In the genomic region with DNA sequence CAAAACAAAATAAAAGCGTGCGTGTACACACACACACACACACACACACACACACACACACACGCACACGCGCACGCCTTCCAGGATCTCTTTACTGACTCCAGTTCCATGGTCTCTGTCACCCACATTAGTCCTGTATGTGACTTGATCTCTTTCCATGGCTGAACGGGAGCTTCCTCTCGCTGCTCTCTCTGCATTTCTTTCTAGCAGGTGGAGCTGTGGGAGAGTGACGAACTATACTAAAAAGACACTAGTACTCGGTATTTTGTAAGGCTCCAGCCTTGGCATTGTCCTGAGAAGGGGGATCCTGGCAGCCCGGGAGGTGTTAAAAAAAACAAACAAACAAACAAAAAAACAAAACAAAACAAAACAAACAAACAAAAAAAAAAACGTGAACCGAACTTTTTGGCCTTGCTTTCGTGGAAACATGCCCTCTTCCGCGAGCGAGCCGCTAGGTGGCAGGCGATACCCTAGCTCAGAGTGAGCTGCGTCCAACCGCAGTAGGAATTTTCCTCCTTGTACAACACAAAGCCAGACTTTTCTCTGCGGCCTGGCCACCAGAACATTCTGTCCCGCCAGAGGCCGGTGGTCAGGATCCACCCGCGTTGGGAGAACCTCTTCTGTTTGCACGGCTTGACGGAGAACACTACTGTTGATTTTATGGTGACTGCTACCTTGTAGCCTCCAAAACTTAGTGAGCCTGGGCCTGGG, we compare ENCODE assay signal across 8 mouse cellular contexts. TPM values are rescaled to one million over a fixed set of nuclear protein-coding genes. Genes with fewer than 3 reads are reported as not detected.
DNase-seq lines count a peak whose midpoint lies in the region; ATAC-seq and TF ChIP-seq lines count a peak whose summit lies in the region.

No protein-coding gene starts in this region.

- H3K9ac ChIP-seq in CH12.LX (ENCODE audit: insufficient read depth, low read depth) = no peak overlapping the region; the same call in 1 of the 2 replicates
- H3K9ac ChIP-seq in forebrain, embryonic 15.5 days (replicated peaks) = no peak overlapping the region
- H3K9ac ChIP-seq in neural tube, embryonic 14.5 days (replicated peaks; ENCODE audit: low read depth, low read length) = no peak overlapping the region

- peaks cover 13% of the 10 kb centered on the region for H3K27me3 ChIP-seq in CH12.LX (replicated peaks)
- H3K27me3 ChIP-seq in forebrain, embryonic 15.5 days = no peaks in the 10 kb centered on the region
- no peaks in the 10 kb centered on the region for H3K27me3 ChIP-seq in neural tube, embryonic 14.5 days (ENCODE audit: control insufficient read depth, insufficient read depth, low read length)

- H3K4me3 ChIP-seq in CH12.LX (replicated peaks in 1 of 3; ENCODE audit: low read depth in 2 of 3, low read length in 2 of 3, poor library complexity in 1 of 3) = peak overlapping the region in 1 of 3 experiments; percentile 33
- H3K4me3 ChIP-seq in forebrain, embryonic 15.5 days = no peak overlapping the region
- no peak overlapping the region for H3K4me3 ChIP-seq in neural tube, embryonic 14.5 days (ENCODE audit: low read depth, low read length)

- peak overlapping the region; percentile 79 for H3K4me2 ChIP-seq in CH12.LX (ENCODE audit: insufficient read depth, low read depth, poor library complexity, severe bottlenecking)
- no peak overlapping the region for H3K4me2 ChIP-seq in forebrain, embryonic 15.5 days (replicated peaks)
- no peak overlapping the region for H3K4me2 ChIP-seq in neural tube, embryonic 14.5 days (ENCODE audit: low read depth, low read length)

- peaks cover 2 to 7% of the 10 kb centered on the region in 2 experiments; a peak in 2 of 4 replicates for H3K4me1 ChIP-seq in CH12.LX (ENCODE audit: control insufficient read depth in 1 of 2, insufficient read depth in 2 of 2)
- H3K4me1 ChIP-seq in forebrain, embryonic 15.5 days = peaks cover 10% of the 10 kb centered on the region
- no peaks in the 10 kb centered on the region for H3K4me1 ChIP-seq in neural tube, embryonic 14.5 days (ENCODE audit: control insufficient read depth, insufficient read depth, low read length)

- dilution Hi-C loops in CH12.LX (cut with MboI; ENCODE audit: extremely low pct_ligation_motif_present, extremely low pct_unique_long_range_greater_than_20kb, low sequenced_read_pairs) = no loop called here

- TF ChIP-seq RAD21 in CH12.LX (IDR thresholded peaks at IDR 0.05; ENCODE audit: low read depth, low read length) = peak; percentile 78

- no peak for TF ChIP-seq EP300 in CH12.LX (IDR thresholded peaks at IDR 0.05; ENCODE audit: low read length)

- H3K27ac ChIP-seq in CH12.LX (ENCODE audit: insufficient read depth, low read depth) = no peak overlapping the region
- H3K27ac ChIP-seq in forebrain, embryonic 15.5 days (replicated peaks) = no peak overlapping the region
- H3K27ac ChIP-seq in neural tube, embryonic 14.5 days (ENCODE audit: low read depth, low read length) = no peak overlapping the region

- intact Hi-C loops in heart, postnatal 25 days (cut with DNase I) = loop anchor here (2.0 kb wide), 1 partner anchor 371 kb away; a partner anchor contains a TSS

- no peaks in the 10 kb centered on the region for H3K79me2 ChIP-seq in CH12.LX (replicated peaks; ENCODE audit: control insufficient read depth, extremely low read depth, insufficient read depth, poor library complexity, severe bottlenecking)

- ATAC-seq in forebrain, embryonic 15.5 days (replicated peaks) = peak; percentile 74
- peak; percentile 76; the same call in 1 of the 2 replicates for ATAC-seq in neural tube, embryonic 14.5 days (ENCODE audit: low read depth)

- peak; percentile 64 for DNase-seq in CH12.LX (ENCODE audit: extremely low read depth)
- DNase-seq in cerebellum, adult 11-12 months = peak; percentile 79
- peak; percentile 76 for DNase-seq in heart, postnatal 25 days (ENCODE audit: low spot score)
- DNase-seq in layer of hippocampus, adult 11-12 months (ENCODE audit: low spot score) = peak; percentile 83
- peak; percentile 84 to 90 for DNase-seq in lung, adult 18-20 months
- DNase-seq in testis, postnatal 10 days (ENCODE audit: low spot score) = peak; percentile 92

- H3K9me3 ChIP-seq in CH12.LX (replicated peaks; ENCODE audit: low read length) = no peaks in the 10 kb centered on the region
- no peaks in the 10 kb centered on the region for H3K9me3 ChIP-seq in forebrain, embryonic 15.5 days
- no peaks in the 10 kb centered on the region for H3K9me3 ChIP-seq in neural tube, embryonic 14.5 days (ENCODE audit: control insufficient read depth, low read length)

- in situ Hi-C loops in CH12.LX (cut with MboI; ENCODE audit: low pct_ligation_motif_present, low pct_unique_long_range_greater_than_20kb, low sequenced_read_pairs) = no loop called here

- H3K36me3 ChIP-seq in CH12.LX (replicated peaks in 1 of 2; ENCODE audit: control insufficient read depth in 1 of 2, insufficient read depth in 1 of 2, low read length in 1 of 2) = no peaks in the 10 kb centered on the region
- H3K36me3 ChIP-seq in forebrain, embryonic 15.5 days = no peaks in the 10 kb centered on the region
- H3K36me3 ChIP-seq in neural tube, embryonic 14.5 days (ENCODE audit: control insufficient read depth, insufficient read depth, low read length) = no peaks in the 10 kb centered on the region

- TF ChIP-seq POLR2A in CH12.LX (IDR thresholded peaks at IDR 0.05; ENCODE audit: low read depth, low read length) = no peak

- TF ChIP-seq CTCF in CH12.LX (conservative IDR thresholded peaks at IDR 0.05 in 1 of 2, IDR thresholded peaks at IDR 0.05 in 1 of 2; ENCODE audit: low read depth in 2 of 2, low read length in 2 of 2) = peak; percentile 30 to 79; a peak in 3 of 4 replicates

- 23% methylated on average over 28 of the region's 28 CpGs for WGBS in forebrain, embryonic 15.5 days
- 27% methylated on average over 28 of the region's 28 CpGs for WGBS in neural tube, embryonic 14.5 days

TF ChIP-seq in CH12.LX, 34 proteins besides CTCF, POLR2A, EP300 and RAD21:
- no peak for TF ChIP-seq JUND (conservative IDR thresholded peaks at IDR 0.05; ENCODE audit: low read depth, low read length)
- no peak for TF ChIP-seq MAX (IDR thresholded peaks at IDR 0.05; ENCODE audit: low read length)
- no peak for TF ChIP-seq TCF12 (IDR thresholded peaks at IDR 0.05; ENCODE audit: low read depth, low read length)
- TF ChIP-seq TBP (conservative IDR thresholded peaks at IDR 0.05; ENCODE audit: low read depth, low read length) = no peak
- no peak for TF ChIP-seq IRF4 (IDR thresholded peaks at IDR 0.05; ENCODE audit: low read depth, low read length)
- TF ChIP-seq ZMIZ1 (IDR thresholded peaks at IDR 0.05; ENCODE audit: low read depth, low read length) = no peak
- TF ChIP-seq ELF1 (IDR thresholded peaks at IDR 0.05; ENCODE audit: low read depth, low read length) = peak; percentile 39; the same call in 1 of the 2 replicates
- TF ChIP-seq MXI1 (IDR thresholded peaks at IDR 0.05; ENCODE audit: low read depth, low read length) = peak; percentile 4; the same call in 1 of the 2 replicates
- no peak for TF ChIP-seq MAZ (IDR thresholded peaks at IDR 0.05; ENCODE audit: low read depth, low read length)
- peak; percentile 56; the same call in 1 of the 2 replicates for TF ChIP-seq BHLHE40 (IDR thresholded peaks at IDR 0.05; ENCODE audit: low read depth, low read length)
- TF ChIP-seq ZNF384 (IDR thresholded peaks at IDR 0.05; ENCODE audit: low read depth, low read length) = peak; percentile 75
- peak; percentile 68 for TF ChIP-seq SMC3 (IDR thresholded peaks at IDR 0.05; ENCODE audit: low read depth, low read length)
- peak; percentile 27; the same call in 1 of the 2 replicates for TF ChIP-seq SIN3A (IDR thresholded peaks at IDR 0.05; ENCODE audit: low read length)
TF ChIP-seq in CH12.LX: peak in this region for 6.

RNA-seq across cellular contexts. Expression of a gene that starts 9.9 kb away (rescaled TPM):
- 0.42 and 0.89 TPM in 2 replicates for total RNA-seq in CH12.LX (2012; rRNA removed)
- 0.28 and 0.46 TPM in 2 replicates for total RNA-seq in CH12.LX (2014; rRNA removed)
- polyA plus RNA-seq in CH12.LX (2012; ENCODE audit: insufficient read length, low read depth) = 1.0 and 2.0 TPM in 2 replicates
- 7.6 and 9.7 TPM in 2 replicates for polyA plus RNA-seq in forebrain, embryonic 15.5 days (2015; fragmentation: Nextera tagmentation; extraction: Ambion mirVana)
- total RNA-seq in heart, postnatal 25 days (2021) = 1 to 10 TPM; 1.6 to 1.9 TPM
- polyA plus RNA-seq in neural tube, embryonic 14.5 days (2014; fragmentation: Nextera tagmentation; extraction: Ambion mirVana) = 20.7 and 20.8 TPM in 2 replicates

RNA-seq across cellular contexts. Expression of a gene that starts 40.4 kb away (rescaled TPM):
- total RNA-seq in CH12.LX (2012; rRNA removed) = 0.92 and 0.93 TPM in 2 replicates
- 4.1 and 4.2 TPM in 2 replicates for total RNA-seq in CH12.LX (2014; rRNA removed)
- polyA plus RNA-seq in CH12.LX (2012; ENCODE audit: insufficient read length, low read depth) = 5.4 TPM in 2 replicates
- polyA plus RNA-seq in forebrain, embryonic 15.5 days (2015; fragmentation: Nextera tagmentation; extraction: Ambion mirVana) = 132 and 143 TPM in 2 replicates
- 1 to 10 TPM; 1.2 to 1.3 TPM for total RNA-seq in heart, postnatal 25 days (2021)
- polyA plus RNA-seq in neural tube, embryonic 14.5 days (2014; fragmentation: Nextera tagmentation; extraction: Ambion mirVana) = 148 and 155 TPM in 2 replicates

RNA-seq across cellular contexts. Expression of a gene that starts 51.5 kb away (rescaled TPM):
- total RNA-seq in CH12.LX (2012; rRNA removed) = 140 and 172 TPM in 2 replicates
- 305 and 306 TPM in 2 replicates for total RNA-seq in CH12.LX (2014; rRNA removed)
- polyA plus RNA-seq in CH12.LX (2012; ENCODE audit: insufficient read length, low read depth) = 240 and 284 TPM in 2 replicates
- 203 and 204 TPM in 2 replicates for polyA plus RNA-seq in forebrain, embryonic 15.5 days (2015; fragmentation: Nextera tagmentation; extraction: Ambion mirVana)
- 10 to 100 TPM; 29.5 to 31.5 TPM for total RNA-seq in heart, postnatal 25 days (2021)
- 187 and 197 TPM in 2 replicates for polyA plus RNA-seq in neural tube, embryonic 14.5 days (2014; fragmentation: Nextera tagmentation; extraction: Ambion mirVana)

Comparison
In these comparisons a context has a peak if more than half of its experiments do, and no peak if none do; other contexts are left out.
1. RNA of a gene that starts 40.4 kb away (polyA plus RNA-seq): 148 to 155 TPM in neural tube, embryonic 14.5 days and 132 to 143 TPM in forebrain, embryonic 15.5 days; 5.4 TPM in CH12.LX; every median in the first group is over 10 times any median in the second.
2. Peak in every context shown above with its lines, with median percentiles within 50 percentile points of each other: DNase-seq.